Mouse (Mus musculus): ENCODE data around the gene Tmem30b.

- TF ChIP-seq CTCF (IDR thresholded peaks at IDR 0.05; ENCODE audit: low read depth) (no peak), EP300 (IDR thresholded peaks at IDR 0.05; ENCODE audit: low read depth) (no peak)
Observed at GRCm38 (mm10) chr12:73590627-73591276, 44.6 kb upstream of the Tmem30b start.

Measured in heart, postnatal 0 days (tissue).